Mouse (Mus musculus) cortical plate, adult 2 months (tissue): ENCODE data around the gene Rapgef5.

ENCODE experiments used
- CTCF ChIP-seq: fragments of 200-500 bp; IDR thresholded peaks from 2 replicates; pipeline ENCODE4 v1.5.1; 2011; ENCODE audit warnings: mild to moderate bottlenecking, control low read depth, low read length; ENCODE audit not compliant: insufficient read depth; ENCODE audit errors: extremely low read depth
- POLR2A ChIP-seq: fragments of 200-500 bp; IDR thresholded peaks from 2 replicates; pipeline ENCODE4 v1.6.1; 2011; ENCODE audit warnings: mild to moderate bottlenecking, low read length, control low read depth; ENCODE audit not compliant: insufficient read depth; ENCODE audit errors: extremely low read depth

GRCm38 (mm10) chr12:117563859-117564258 lies 47.6 kb downstream of the Rapgef5 start:
- TF ChIP-seq CTCF (no peak), POLR2A (no peak)
